Mouse (Mus musculus) embryonic fibroblast, embryonic 13.5 days (primary cell): Measurements from ENCODE around the gene Garem2. TPM values are rescaled to one million over a fixed set of nuclear protein-coding genes. Genes with fewer than 3 reads are reported as not detected.
"Not testable (repeated sequence)": the region's sequence is repeated elsewhere in the genome, so short reads cannot be mapped to it uniquely, and the experiment has no call there.

Experiments
- H3K27ac ChIP-seq: 2 replicates; pipeline ENCODE4 v1.5.1; 2012; ENCODE audit warnings: low read length, control low read depth, inconsistent platforms; ENCODE audit not compliant: insufficient read depth
- H3K4me1 ChIP-seq: 2 replicates; pipeline ENCODE4 v1.6.1; 2011; ENCODE audit warnings: low read length; ENCODE audit not compliant: control insufficient read depth, insufficient read depth
- H3K4me3 ChIP-seq: 2 replicates; pipeline ENCODE4 v1.5.1; 2011; ENCODE audit warnings: mild to moderate bottlenecking, control low read depth, low read length; ENCODE audit not compliant: insufficient read depth
- CTCF ChIP-seq: IDR thresholded peaks from 2 replicates; pipeline ENCODE4 v1.5.1; 2011; ENCODE audit warnings: mild to moderate bottlenecking, control low read depth, low read length, moderate library complexity, borderline replicate concordance; ENCODE audit not compliant: insufficient read depth
- POLR2A ChIP-seq: IDR thresholded peaks from 2 replicates; pipeline ENCODE4 v1.6.1; 2011; ENCODE audit warnings: low read depth, mild to moderate bottlenecking, control low read depth, low read length, moderate library complexity
- polyA plus RNA-seq: library from polyadenylated mRNA; stranded (reverse); fragments of >200 nt; gene quantifications from 2 replicates; pipeline ENCODE4 v1.2.4, GENCODE M21; 2011; ENCODE audit warnings: low read depth; ENCODE audit not compliant: missing spikeins, insufficient read length

Gene Garem2
- 1.9 and 2.6 TPM in 2 replicates for polyA plus RNA-seq

- H3K27ac ChIP-seq, result no peak within 1 kb of the TSS
- no peak for TF ChIP-seq CTCF
- TF ChIP-seq POLR2A, result peak; percentile 46; the same call in 1 of the 2 replicates
- H3K4me1 ChIP-seq, result no peaks in the 10 kb centered on the region
- H3K4me3 ChIP-seq, result peak within 1 kb of the TSS; percentile 58
Measured at GRCm38 (mm10) chr5:30104841-30105667, at the start of gene Garem2. Gene Garem2, plus strand, starts transcription at chr5:30105161.

- Histone ChIP-seq H3K4me3 (no peak overlapping the region), H3K27ac (no peak overlapping the region), H3K4me1 (no peaks in the 10 kb centered on the region)
- TF ChIP-seq POLR2A, result no peak
- no peak for TF ChIP-seq CTCF
Measured at GRCm38 (mm10) chr5:30058216-30058731, 46.7 kb upstream of the Garem2 start.

DNA sequence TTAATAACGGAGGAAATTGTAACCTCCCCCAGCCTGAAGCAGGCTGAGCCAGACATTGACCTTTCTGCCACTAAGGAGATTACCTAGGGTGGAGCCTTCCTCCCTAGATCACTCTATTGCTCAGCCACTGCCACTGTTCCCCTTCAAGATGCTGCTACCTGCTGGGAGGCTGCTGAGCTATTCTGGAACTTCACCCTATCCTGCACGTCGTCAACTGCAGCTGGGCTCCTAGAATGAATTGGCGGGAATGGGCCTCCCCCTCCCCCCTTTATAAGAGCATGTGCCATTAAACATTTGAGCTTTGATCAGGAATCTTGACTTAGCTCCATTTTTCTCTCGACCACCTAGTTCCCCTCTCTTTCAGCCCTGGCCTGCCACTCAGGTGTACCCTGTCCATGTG is 45.4 kb upstream of the Garem2 start:
- not testable (repeated sequence) for H3K27ac ChIP-seq, H3K4me1 ChIP-seq

GRCm38 (mm10) chr5:30067726-30068125 is 37.2 kb upstream of the Garem2 start:
- H3K4me3 ChIP-seq, result no peak overlapping the region

More for the DNA sequence above, 45.4 kb upstream of the Garem2 start:
- not testable (repeated sequence) for H3K4me3 ChIP-seq

GRCm38 (mm10) chr5:30071677-30072076 is 33.3 kb upstream of the Garem2 start:
- TF ChIP-seq CTCF, result no peak
- TF ChIP-seq POLR2A, result no peak
- no peaks in the 10 kb centered on the region for H3K4me1 ChIP-seq
- H3K27ac ChIP-seq, result no peak overlapping the region
- peak overlapping the region; percentile 98; the same call in 1 of the 2 replicates for H3K4me3 ChIP-seq

More at GRCm38 (mm10) chr5:30067726-30068125, 37.2 kb upstream of the Garem2 start:
- Histone ChIP-seq H3K27ac (no peak overlapping the region), H3K4me1 (no peaks in the 10 kb centered on the region)
- TF ChIP-seq CTCF, result no peak
- no peak for TF ChIP-seq POLR2A

- Histone ChIP-seq H3K27ac (no peak overlapping the region), H3K4me3 (peak overlapping the region; percentile 98), H3K4me1 (no peaks in the 10 kb centered on the region)
- no peak for TF ChIP-seq POLR2A
- TF ChIP-seq CTCF, result no peak
Measured at GRCm38 (mm10) chr5:30072377-30072776, 32.6 kb upstream of the Garem2 start.

- Histone ChIP-seq H3K4me1 (no peaks in the 10 kb centered on the region), H3K27ac (peak within 1 kb of the TSS; percentile 42), H3K4me3 (peak within 1 kb of the TSS; percentile 98)
- TF ChIP-seq POLR2A (peak; percentile 95), CTCF (no peak)
Measured at GRCm38 (mm10) chr5:30072825-30073821, 31.8 kb upstream of the Garem2 start, which contains the start of gene Tyms. Gene Tyms, minus strand, starts transcription at chr5:30073617.

- Histone ChIP-seq H3K27ac (no peak overlapping the region), H3K4me1 (no peaks in the 10 kb centered on the region), H3K4me3 (no peak overlapping the region)
- TF ChIP-seq CTCF (no peak), POLR2A (no peak)
Measured at GRCm38 (mm10) chr5:30092701-30093100, 12.3 kb upstream of the Garem2 start.

DNA sequence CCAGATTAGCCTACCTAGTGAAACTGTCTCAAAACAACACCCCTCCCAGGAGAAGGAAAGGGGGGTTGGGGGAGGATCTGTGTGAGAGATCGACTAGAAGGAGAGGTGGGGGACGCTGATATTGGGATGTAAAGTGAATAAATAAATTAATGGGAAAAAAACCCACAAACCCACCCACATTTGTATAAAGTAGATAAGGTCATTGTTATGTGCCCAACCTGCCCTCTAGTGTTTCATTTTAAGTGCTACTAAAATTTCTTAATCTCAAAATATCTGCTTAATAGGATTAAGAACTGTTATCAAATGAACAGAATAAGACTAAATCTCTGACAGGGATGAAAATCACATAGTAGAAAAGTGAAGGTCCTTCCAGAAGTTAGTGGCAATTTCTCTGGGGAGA is 10.6 kb upstream of the Garem2 start:
- TF ChIP-seq CTCF (no peak), POLR2A (no peak)
- no peak overlapping the region for H3K4me3 ChIP-seq
- no peaks in the 10 kb centered on the region for H3K4me1 ChIP-seq
- no peak overlapping the region for H3K27ac ChIP-seq
